Mouse (Mus musculus) stomach, embryonic 15.5 days (tissue): ENCODE measurements around the gene Cdh20. TPM values are rescaled to one million over a fixed set of nuclear protein-coding genes. Genes with fewer than 3 reads are reported as not detected.
"Not testable (repeated sequence)": the region's sequence is repeated elsewhere in the genome, so short reads cannot be mapped to it uniquely, and the experiment has no call there.

Source experiments
- ATAC-seq: fragments of 200-750 bp; cut with Nextera tagmentation; 2 replicates; pipeline ENCODE4 v1.8.0; 2017; ENCODE audit warnings: low read depth, moderate number of reproducible peaks, moderate TSS enrichment; ENCODE audit not compliant: insufficient read depth, low FRiP score
- H3K27ac ChIP-seq: fragments of 300-500 bp; sonication (generic); 2 replicates; pipeline ENCODE4 v1.5.1; 2015; ENCODE audit warnings: mild to moderate bottlenecking, inconsistent platforms
- H3K27me3 ChIP-seq: fragments of 300-500 bp; sonication (generic); replicated peaks from 2 replicates; pipeline ENCODE4 v1.6.1; 2015; ENCODE audit warnings: inconsistent platforms
- H3K36me3 ChIP-seq: fragments of 300-500 bp; sonication (generic); 2 replicates; pipeline ENCODE4 v1.6.1; 2015; ENCODE audit warnings: inconsistent platforms
- H3K4me1 ChIP-seq: fragments of 300-500 bp; sonication (generic); 2 replicates; pipeline ENCODE4 v1.6.1; 2015; ENCODE audit warnings: inconsistent platforms
- H3K4me2 ChIP-seq: fragments of 300-500 bp; sonication (generic); 2 replicates; pipeline ENCODE4 v1.6.1; 2015; ENCODE audit warnings: mild to moderate bottlenecking, inconsistent platforms
- H3K4me3 ChIP-seq: fragments of 300-500 bp; sonication (generic); replicated peaks from 2 replicates; pipeline ENCODE4 v1.5.1; 2015; ENCODE audit warnings: inconsistent platforms
- H3K9ac ChIP-seq: fragments of 300-500 bp; sonication (generic); 2 replicates; pipeline ENCODE4 v1.6.1; 2015; ENCODE audit warnings: inconsistent platforms
- H3K9me3 ChIP-seq: fragments of 300-500 bp; sonication (generic); 2 replicates; pipeline ENCODE4 v1.6.1; 2016; ENCODE audit warnings: inconsistent platforms
- WGBS: fragments of 180-500 bp; shearing (Covaris S2); methylation state at CpG from one replicate; pipeline ENCODE4 v1.1.7; 2015; 5-methylcytosine and 5-hydroxymethylcytosine counted together
- polyA plus RNA-seq: library from polyadenylated mRNA; unstranded; fragments of >200 nt; fragmentation: Nextera tagmentation; extraction: Ambion mirVana; gene quantifications from 2 replicates; pipeline ENCODE4 v1.2.1, GENCODE M21; 2015

Cdh20 gene
- polyA plus RNA-seq, 1 experiment from 2014 or later, result 0.10 TPM

DNA sequence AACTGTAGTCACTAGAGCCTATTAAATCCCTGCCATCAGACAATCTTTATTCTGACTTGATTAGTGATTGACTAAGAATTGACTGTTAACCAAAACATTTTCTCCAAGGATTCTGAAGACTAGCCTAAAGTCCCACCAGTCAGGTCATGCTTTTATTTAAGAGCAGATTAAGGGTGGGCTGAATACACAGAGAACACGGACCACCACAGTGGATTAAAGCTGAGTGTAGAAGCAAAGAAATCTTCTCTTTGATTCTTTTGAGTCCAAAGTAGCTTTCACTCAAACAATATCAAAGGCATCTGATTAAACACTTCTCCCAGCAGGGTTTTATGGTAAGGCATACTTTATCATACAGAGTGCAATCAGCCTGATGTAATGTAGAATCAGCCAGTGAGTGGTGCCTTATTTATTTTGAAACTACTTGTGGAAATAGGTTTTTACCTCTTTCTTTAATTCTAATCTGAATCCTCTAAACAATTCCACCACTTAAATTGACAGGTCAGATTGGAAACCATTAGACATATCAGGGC lies 149.0 kb downstream of the Cdh20 start:
- Histone ChIP-seq H3K4me1 (no peaks in the 10 kb centered on the region), H3K27ac (no peak overlapping the region), H3K9me3 (no peaks in the 10 kb centered on the region), H3K4me3 (no peak overlapping the region), H3K36me3 (no peaks in the 10 kb centered on the region), H3K27me3 (no peaks in the 10 kb centered on the region), H3K9ac (no peak overlapping the region), H3K4me2 (no peak overlapping the region)
- WGBS, result 46% methylated on average over 1 of the region's 1 CpGs
- no peak for ATAC-seq

DNA sequence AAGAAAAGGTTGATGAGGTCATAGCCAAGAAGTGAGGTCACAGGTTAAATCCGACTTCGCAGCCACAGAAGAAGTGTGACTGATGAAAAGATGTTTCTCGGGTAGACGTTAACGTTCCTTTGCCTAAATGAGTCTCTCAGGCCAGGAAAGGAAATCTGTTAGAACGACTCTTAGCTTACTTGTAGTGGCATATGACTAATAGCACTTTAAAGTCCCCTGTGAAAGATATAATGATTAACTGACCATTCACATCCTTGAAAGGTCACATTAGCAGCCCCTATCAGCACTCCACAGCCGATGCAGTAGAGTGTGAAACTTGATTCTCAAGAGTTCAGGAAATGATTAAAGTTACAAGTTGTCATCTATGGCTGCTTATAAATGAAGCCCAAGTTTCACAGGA lies 164.7 kb downstream of the Cdh20 start:
- no peak overlapping the region for H3K4me2 ChIP-seq
- H3K9me3 ChIP-seq, result no peaks in the 10 kb centered on the region
- H3K9ac ChIP-seq, result no peak overlapping the region
- 9% methylated on average over 7 of the region's 7 CpGs for WGBS
- ATAC-seq, result no peak
- no peaks in the 10 kb centered on the region for H3K36me3 ChIP-seq
- no peaks in the 10 kb centered on the region for H3K4me1 ChIP-seq
- no peak overlapping the region for H3K4me3 ChIP-seq
- no peak overlapping the region for H3K27ac ChIP-seq
- H3K27me3 ChIP-seq, result no peaks in the 10 kb centered on the region

DNA sequence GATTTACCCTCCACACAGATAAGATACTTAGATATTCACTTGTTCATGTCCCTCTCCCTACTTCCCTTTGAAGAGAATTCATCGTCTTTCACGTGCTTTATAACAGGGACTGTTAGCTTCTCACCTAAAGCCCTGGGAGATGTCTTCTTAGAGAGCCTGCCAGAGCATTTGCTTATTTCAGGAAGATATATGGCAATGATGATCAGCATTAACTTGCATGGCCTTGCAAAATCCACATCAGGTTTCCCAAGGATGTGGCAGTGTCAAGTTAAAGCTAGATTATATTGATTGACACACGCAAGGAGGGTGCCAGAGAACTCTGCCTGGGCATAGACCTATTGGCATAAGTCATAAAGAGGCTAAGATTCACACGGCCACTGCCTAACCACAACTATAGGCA lies 168.6 kb downstream of the Cdh20 start:
- H3K27ac ChIP-seq, result no peak overlapping the region
- no peaks in the 10 kb centered on the region for H3K4me1 ChIP-seq
- no peaks in the 10 kb centered on the region for H3K36me3 ChIP-seq
- no peak overlapping the region for H3K4me2 ChIP-seq
- no peak for ATAC-seq
- H3K4me3 ChIP-seq, result no peak overlapping the region
- H3K9me3 ChIP-seq, result no peaks in the 10 kb centered on the region
- WGBS, result 85% methylated on average over 4 of the region's 4 CpGs
- no peaks in the 10 kb centered on the region for H3K27me3 ChIP-seq
- no peak overlapping the region for H3K9ac ChIP-seq

DNA sequence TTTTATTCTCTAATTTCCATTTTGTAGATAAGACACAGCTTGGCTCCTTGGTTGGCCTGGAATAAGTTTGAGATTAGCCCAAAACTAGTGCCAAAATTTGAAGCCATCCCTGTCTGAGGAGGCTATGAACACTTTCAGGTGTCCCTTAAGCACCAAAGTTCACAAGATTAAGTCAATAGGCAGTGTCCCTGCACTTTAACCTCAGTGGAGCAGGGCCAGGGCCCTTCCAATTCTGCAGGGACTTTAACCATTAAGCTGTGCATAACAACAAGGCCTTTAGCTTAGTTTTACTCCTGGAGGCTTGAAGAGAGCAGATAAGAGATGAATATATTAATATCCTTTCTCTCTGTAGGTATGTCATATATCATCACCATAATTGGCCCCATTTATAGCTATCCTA lies 170.8 kb downstream of the Cdh20 start:
- no peak overlapping the region for H3K9ac ChIP-seq
- H3K36me3 ChIP-seq, result no peaks in the 10 kb centered on the region
- H3K4me3 ChIP-seq, result no peak overlapping the region
- ATAC-seq, result no peak
- no peak overlapping the region for H3K27ac ChIP-seq
- H3K9me3 ChIP-seq, result no peaks in the 10 kb centered on the region
- no peak overlapping the region for H3K4me2 ChIP-seq
- no peaks in the 10 kb centered on the region for H3K4me1 ChIP-seq
- no peaks in the 10 kb centered on the region for H3K27me3 ChIP-seq

DNA sequence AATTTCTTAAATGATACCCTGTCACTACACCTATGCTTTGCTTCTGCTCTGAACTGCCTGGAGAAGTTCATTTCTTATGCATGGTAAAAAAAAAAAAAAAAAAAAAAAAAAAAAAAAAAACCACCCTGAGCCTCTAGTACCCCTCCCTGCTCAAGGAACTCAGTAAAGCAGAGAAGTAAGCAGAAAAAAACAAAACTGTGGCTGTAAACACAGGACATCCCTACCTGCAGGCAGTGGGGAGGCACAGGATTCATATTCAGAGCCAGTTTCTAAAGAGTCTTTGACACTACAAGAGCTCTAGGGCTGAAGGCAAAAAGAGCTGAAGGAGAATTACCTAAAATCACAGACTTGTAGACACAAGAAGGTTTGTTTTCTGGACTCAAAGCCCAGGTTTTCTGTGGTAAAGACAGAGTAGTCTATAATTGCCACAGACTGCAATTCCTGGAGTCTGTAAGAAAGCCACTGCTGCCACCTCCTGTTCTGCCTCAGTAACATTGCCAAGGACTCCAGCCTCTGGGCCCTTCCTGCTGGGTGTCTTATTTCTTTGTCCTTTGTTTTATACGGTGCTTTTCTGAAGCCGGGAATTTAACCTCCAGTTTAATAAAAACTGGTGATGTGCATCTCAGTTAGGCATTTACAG lies 176.3 kb downstream of the Cdh20 start:
- Histone ChIP-seq H3K36me3 (no peaks in the 10 kb centered on the region), H3K9ac (no peak overlapping the region), H3K9me3 (no peaks in the 10 kb centered on the region), H3K4me3 (no peak overlapping the region), H3K27ac (no peak overlapping the region), H3K27me3 (no peaks in the 10 kb centered on the region), H3K4me1 (no peaks in the 10 kb centered on the region), H3K4me2 (no peak overlapping the region)
- whole genome bisulfite sequencing, result 28% methylated on average over 2 of the region's 2 CpGs
- no peak; the same call in 1 of the 2 replicates for ATAC-seq

DNA sequence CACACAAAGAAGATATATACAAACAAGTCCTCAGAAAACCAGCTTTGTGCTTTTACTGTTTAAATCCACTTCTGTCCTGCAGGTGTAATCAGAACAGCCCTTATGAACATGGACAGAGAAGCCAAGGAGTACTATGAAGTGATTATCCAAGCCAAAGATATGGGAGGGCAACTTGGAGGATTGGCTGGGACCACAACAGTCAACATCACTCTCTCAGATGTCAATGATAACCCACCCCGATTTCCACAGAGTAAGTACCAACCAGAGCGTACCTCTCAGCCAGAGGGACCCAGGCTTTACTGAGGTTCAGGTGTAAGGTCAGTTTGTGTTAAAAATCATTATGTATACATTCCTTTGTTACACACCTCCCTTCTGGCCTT lies 176.8 kb downstream of the Cdh20 start:
- ATAC-seq, result no peak
- Histone ChIP-seq H3K9ac (no peak overlapping the region), H3K36me3 (no peaks in the 10 kb centered on the region), H3K4me2 (no peak overlapping the region), H3K4me1 (no peaks in the 10 kb centered on the region), H3K4me3 (no peak overlapping the region), H3K27me3 (no peaks in the 10 kb centered on the region), H3K9me3 (no peaks in the 10 kb centered on the region), H3K27ac (no peak overlapping the region)
- whole genome bisulfite sequencing, result 78% methylated on average over 2 of the region's 2 CpGs

DNA sequence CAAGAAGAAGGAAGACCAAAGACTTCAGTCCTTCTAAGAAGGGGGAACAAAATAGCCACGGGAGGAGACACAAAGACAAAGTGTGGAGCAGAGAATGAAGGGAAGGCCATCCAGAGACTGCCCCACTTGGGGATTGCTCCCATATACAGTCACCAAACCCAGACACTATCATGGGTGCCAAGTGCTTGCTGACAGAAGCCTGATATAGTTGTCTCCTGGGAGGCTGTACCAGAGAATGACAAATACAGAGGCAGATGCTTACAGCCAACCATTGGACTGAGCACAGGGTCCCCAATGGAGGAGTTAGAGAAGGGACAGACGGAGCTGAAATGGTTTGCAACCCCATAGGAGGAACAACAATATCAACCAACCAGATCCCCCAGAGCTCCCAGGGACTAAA lies 181.3 kb downstream of the Cdh20 start:
- H3K27me3 ChIP-seq, H3K27ac ChIP-seq, ATAC-seq, H3K4me3 ChIP-seq, H3K4me1 ChIP-seq, H3K9me3 ChIP-seq, H3K4me2 ChIP-seq, H3K36me3 ChIP-seq, H3K9ac ChIP-seq: not testable (repeated sequence)
- 77% methylated on average over 2 of the region's 2 CpGs for WGBS

DNA sequence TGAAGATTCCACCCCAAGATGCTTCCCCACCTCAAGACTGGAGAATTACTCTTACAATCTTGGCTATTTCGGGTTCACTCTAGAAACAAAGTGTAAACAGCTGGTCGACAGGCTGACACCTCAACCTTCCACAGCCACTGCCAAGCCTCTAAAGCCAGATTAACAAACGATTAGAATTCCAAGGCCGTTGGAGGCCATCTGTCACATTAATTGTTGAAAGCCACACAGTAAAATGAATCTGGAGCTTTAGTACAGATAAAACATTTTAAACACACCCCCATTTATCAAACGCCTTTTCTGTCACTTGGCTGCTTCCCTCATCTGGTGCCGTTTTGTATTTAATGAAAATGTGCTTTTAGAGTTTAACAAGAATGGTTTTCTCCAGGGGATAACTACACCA lies 188.7 kb downstream of the Cdh20 start:
- Histone ChIP-seq H3K4me1 (no peaks in the 10 kb centered on the region), H3K9me3 (no peaks in the 10 kb centered on the region), H3K4me2 (no peak overlapping the region), H3K4me3 (no peak overlapping the region), H3K36me3 (no peaks in the 10 kb centered on the region), H3K9ac (no peak overlapping the region), H3K27me3 (no peaks in the 10 kb centered on the region), H3K27ac (no peak overlapping the region)
- no peak for ATAC-seq
- 13% methylated on average over 6 of the region's 6 CpGs for WGBS

DNA sequence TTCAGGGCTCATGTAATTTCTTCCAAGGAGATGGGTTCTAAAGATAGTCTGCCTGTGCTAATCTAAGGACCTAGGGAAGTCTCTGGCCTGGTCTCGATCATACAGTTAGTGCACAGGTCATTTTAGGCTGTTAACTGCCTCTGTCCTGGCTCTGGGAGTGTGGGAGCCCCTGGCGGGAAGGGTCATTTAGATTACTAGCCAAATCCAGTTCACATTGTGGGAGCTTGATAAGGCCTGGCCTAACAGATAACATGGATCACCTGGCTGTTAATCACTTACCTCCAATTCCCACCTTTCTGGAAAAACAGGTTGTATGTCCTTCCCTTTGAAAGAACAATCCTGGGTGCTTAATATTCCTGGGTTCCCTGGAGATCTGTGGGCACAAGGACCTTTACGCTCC lies 193.3 kb downstream of the Cdh20 start:
- no peak; the same call in 1 of the 2 replicates for ATAC-seq
- H3K27me3 ChIP-seq, result no peaks in the 10 kb centered on the region
- no peak overlapping the region for H3K27ac ChIP-seq
- no peak overlapping the region for H3K4me3 ChIP-seq
- WGBS, result 69% methylated on average over 3 of the region's 3 CpGs
- no peaks in the 10 kb centered on the region for H3K4me1 ChIP-seq
- H3K9ac ChIP-seq, result no peak overlapping the region
- H3K36me3 ChIP-seq, result no peaks in the 10 kb centered on the region
- no peak overlapping the region for H3K4me2 ChIP-seq
- no peaks in the 10 kb centered on the region for H3K9me3 ChIP-seq

DNA sequence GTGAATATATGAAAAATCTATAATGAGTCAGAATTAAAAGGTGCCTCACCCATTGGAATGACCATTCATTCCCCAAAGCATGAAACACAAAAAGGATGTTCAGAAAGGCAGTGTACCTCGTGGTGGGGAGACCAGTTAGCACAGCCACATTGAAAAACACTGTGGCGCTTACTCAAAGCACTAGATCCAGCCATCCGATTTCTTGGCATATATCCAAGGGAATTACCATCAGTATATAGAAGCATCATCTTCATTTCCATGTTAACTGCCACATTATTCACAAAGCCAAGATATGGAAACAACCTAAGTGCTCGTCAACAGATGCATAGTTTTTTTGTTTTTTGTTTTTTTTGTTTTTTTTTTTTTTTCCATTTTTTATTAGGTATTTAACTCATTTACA lies 193.9 kb downstream of the Cdh20 start:
- Histone ChIP-seq H3K36me3 (no peaks in the 10 kb centered on the region), H3K4me1 (no peaks in the 10 kb centered on the region), H3K9ac (no peak overlapping the region), H3K27ac (no peak overlapping the region), H3K27me3 (no peaks in the 10 kb centered on the region), H3K4me2 (no peak overlapping the region), H3K9me3 (no peaks in the 10 kb centered on the region), H3K4me3 (no peak overlapping the region)
- no peak for ATAC-seq
- 73% methylated on average over 4 of the region's 4 CpGs for WGBS

DNA sequence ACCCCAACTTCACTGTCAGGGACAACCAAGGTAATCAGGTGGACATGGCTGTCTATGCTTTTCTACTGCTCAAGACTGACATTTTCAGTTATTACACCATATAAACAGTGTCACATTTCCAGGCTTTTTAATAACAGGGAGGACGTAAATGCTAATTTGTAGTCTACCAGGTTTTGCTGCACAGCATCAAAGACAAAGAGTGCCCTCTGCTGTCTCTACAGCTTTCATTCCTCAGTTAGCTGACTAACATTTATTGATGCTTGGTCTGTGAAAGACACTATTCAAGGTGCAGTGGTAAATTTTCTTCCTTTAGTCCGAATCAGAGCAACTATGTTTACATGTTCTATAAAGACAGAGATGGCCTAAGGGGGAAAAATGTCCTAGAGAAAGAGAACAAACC lies 210.7 kb downstream of the Cdh20 start:
- H3K27me3 ChIP-seq, result no peaks in the 10 kb centered on the region
- no peaks in the 10 kb centered on the region for H3K9me3 ChIP-seq
- no peak overlapping the region for H3K9ac ChIP-seq
- no peak overlapping the region for H3K27ac ChIP-seq
- H3K4me2 ChIP-seq, result no peak overlapping the region
- H3K4me1 ChIP-seq, result no peaks in the 10 kb centered on the region
- no peak overlapping the region for H3K4me3 ChIP-seq
- ATAC-seq, result no peak
- WGBS, result 40% methylated on average over 2 of the region's 2 CpGs
- no peaks in the 10 kb centered on the region for H3K36me3 ChIP-seq

DNA sequence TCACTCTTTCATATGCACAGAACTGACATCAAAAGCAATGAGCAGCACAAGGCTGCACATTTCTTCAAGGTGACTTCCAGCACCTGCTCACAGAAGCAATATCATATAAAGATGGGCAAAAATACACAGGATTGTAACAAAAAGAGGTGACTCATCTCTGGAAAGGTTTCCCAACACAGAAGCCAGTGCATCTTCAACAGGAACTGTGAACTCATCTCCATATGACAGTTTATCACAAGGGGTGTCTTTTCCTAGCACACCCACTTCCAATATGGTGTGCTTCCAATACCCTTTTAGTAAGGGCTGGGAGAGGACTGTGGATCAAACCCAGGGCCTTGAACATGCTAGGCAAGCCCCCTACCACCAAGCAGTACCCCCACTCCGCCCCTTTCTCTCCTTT lies 211.9 kb downstream of the Cdh20 start:
- H3K4me2 ChIP-seq, result no peak overlapping the region
- WGBS, result 59% methylated on average over 1 of the region's 1 CpGs
- no peak for ATAC-seq
- H3K9ac ChIP-seq, result no peak overlapping the region
- no peak overlapping the region for H3K27ac ChIP-seq
- H3K9me3 ChIP-seq, result no peaks in the 10 kb centered on the region
- H3K4me3 ChIP-seq, result no peak overlapping the region
- H3K27me3 ChIP-seq, result no peaks in the 10 kb centered on the region
- H3K4me1 ChIP-seq, result no peaks in the 10 kb centered on the region
- H3K36me3 ChIP-seq, result no peaks in the 10 kb centered on the region
